Mouse (Mus musculus) ES-Bruce4 (cell line): Measurements from ENCODE around the gene Irs3.

ENCODE experiments used
- CTCF ChIP-seq: IDR thresholded peaks from one replicate; pipeline ENCODE4 v1.8.1; 2011; ENCODE audit warnings: low read depth, low read length
- POLR2A ChIP-seq: IDR thresholded peaks from one replicate; pipeline ENCODE4 v1.8.1; 2011; ENCODE audit warnings: low read length; ENCODE audit not compliant: insufficient read depth

DNA sequence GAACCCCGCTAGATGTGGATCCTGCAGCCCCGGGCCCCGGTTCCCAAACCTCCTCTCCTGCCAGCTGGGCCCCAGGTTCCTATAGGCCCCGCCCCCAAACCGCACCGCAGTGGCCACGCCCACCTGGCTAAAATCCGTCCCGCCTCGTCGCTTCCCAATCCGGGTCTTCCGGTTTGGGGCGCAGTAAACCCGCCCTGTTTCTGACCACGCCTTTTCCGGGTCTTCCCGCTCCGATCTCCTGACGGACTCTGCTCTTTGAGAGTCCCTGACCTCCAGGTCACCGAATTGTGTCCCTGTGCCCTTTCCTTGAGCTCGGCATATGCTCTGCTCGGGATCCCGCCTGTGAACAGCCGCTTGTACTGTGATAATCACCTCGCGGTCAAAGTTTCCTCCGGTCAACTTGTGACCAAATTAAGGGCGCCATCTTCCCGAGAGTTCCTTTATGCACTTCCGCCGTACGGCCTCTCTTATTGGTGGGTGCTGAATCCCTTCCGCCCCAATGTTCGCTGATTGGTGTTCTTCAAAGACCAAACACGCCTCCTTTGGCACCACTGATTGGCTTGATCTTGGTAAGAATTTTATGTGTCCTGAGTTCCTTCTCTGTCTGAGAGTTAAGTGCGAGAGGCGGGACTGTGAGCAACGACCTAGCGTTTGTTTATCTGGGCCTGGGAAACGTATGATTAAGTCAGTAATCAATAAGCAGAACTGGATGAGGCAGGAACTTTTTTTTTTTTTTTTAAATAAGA is 44.7 kb downstream of the Irs3 start, which contains the start of gene Mospd3:
- TF ChIP-seq POLR2A (peak; percentile 91), CTCF (no peak)
